Mouse (Mus musculus): ENCODE results near the gene C5ar2. TPM values are rescaled to one million over a fixed set of nuclear protein-coding genes. Genes with fewer than 3 reads are reported as not detected.
A peak's percentile ranks its signal among the peaks of the same experiment; 100 is the strongest.

Gene C5ar2
- polyA plus RNA-seq, 1 experiment from 2014 or later: 0.13 TPM

DNA sequence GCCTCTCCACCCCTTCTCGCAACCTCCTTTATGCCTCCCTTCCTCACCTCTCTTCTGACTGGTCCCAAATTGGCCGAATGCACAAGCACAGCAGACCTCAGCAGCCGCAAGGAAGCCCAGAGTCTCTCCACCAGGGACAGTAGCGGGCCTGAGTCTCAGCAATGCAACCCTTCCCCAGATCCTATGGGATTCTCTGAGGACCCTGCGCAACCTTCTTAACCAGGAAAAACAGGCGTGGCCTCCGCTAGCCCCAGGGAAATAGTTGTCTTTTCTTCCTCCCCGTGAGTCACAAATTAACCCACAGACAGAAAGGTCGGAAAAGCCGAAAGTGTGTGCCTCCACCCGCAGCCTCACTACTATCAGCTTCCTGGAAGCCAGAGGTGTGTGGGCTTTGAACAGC, 2.2 kb downstream of the C5ar2 start:
- no peak overlapping the region for H3K4me2 ChIP-seq (ENCODE audit: low read length)
- no peaks in the 10 kb centered on the region for H3K4me1 ChIP-seq (ENCODE audit: control insufficient read depth, insufficient read depth, low read depth, low read length)
- no peak overlapping the region for H3K27ac ChIP-seq (ENCODE audit: low read depth, low read length)
- H3K9ac ChIP-seq (ENCODE audit: low read depth, low read length): no peak overlapping the region
- no peak for ATAC-seq
- H3K27me3 ChIP-seq (replicated peaks; ENCODE audit: control insufficient read depth, insufficient read depth, low read length): no peaks in the 10 kb centered on the region
- H3K36me3 ChIP-seq (ENCODE audit: control insufficient read depth, insufficient read depth, low read length): no peaks in the 10 kb centered on the region
- 71% methylated on average over 11 of the region's 11 CpGs for WGBS
- H3K4me3 ChIP-seq (ENCODE audit: low read length): no peak overlapping the region
- no peaks in the 10 kb centered on the region for H3K9me3 ChIP-seq (ENCODE audit: control insufficient read depth, low read length)

DNA sequence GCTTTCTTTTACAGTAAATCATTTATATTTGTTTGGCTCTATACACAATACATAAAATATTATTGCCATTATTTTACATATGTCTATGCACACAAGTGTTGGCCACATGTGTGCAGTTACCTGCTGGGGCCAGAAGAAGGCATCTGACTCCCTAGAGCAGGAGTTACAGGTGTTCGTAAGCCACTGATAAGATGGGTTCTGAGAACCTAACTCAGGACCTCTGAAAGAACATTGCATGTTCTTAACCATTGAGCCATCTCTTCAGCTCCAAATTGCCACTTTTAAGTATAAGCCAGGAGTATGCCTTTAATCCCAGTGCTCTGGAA, 3.0 kb downstream of the C5ar2 start:
- Histone ChIP-seq H3K36me3 (ENCODE audit: control insufficient read depth, insufficient read depth, low read length) (no peaks in the 10 kb centered on the region), H3K4me1 (ENCODE audit: control insufficient read depth, insufficient read depth, low read depth, low read length) (no peaks in the 10 kb centered on the region), H3K27ac (ENCODE audit: low read depth, low read length) (no peak overlapping the region), H3K9me3 (ENCODE audit: control insufficient read depth, low read length) (no peaks in the 10 kb centered on the region), H3K4me3 (ENCODE audit: low read length) (no peak overlapping the region), H3K27me3 (replicated peaks; ENCODE audit: control insufficient read depth, insufficient read depth, low read length) (no peaks in the 10 kb centered on the region), H3K4me2 (ENCODE audit: low read length) (no peak overlapping the region), H3K9ac (ENCODE audit: low read depth, low read length) (no peak overlapping the region)
- no peak for ATAC-seq
- 93% methylated on average over 1 of the region's 1 CpGs for WGBS

DNA sequence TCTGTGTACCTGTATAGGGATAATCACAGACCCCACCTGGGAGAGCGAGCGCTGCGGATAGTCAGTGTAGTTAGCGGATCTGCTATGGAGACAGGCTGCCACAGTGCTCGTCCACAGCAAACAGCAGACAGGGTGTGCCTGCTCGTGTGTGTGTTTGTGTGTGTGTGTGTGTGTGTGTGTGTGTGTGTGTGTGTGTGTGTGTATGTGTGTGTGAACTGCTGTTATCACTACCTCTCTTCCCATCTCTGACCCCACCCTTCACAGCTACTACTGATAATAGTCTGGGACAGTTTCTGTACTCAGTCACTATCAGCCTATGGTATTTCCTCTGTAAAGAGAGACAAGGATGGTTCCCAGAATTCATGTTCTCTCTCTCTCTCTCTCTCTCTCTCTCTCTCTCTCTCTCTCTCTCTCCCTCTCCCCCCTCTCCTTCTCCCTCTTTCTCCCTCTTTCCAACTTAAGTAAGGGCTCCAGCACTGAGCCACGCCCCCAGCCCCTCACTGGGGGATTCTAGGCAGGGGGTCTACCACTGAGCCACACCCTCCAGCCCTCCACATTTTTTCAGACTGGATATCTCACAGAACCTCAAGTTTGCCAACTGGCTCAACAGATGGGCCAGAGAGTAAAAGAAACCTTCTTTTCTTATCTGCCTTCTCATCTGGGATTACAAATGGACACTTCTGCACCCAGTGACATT, 3.5 kb downstream of the C5ar2 start:
- no peak overlapping the region for H3K27ac ChIP-seq (ENCODE audit: low read depth, low read length)
- 76% methylated on average over 7 of the region's 7 CpGs for WGBS
- ATAC-seq: no peak
- no peak overlapping the region for H3K9ac ChIP-seq (ENCODE audit: low read depth, low read length)
- H3K36me3 ChIP-seq (ENCODE audit: control insufficient read depth, insufficient read depth, low read length): no peaks in the 10 kb centered on the region
- H3K4me2 ChIP-seq (ENCODE audit: low read length): no peak overlapping the region
- no peaks in the 10 kb centered on the region for H3K4me1 ChIP-seq (ENCODE audit: control insufficient read depth, insufficient read depth, low read depth, low read length)
- H3K27me3 ChIP-seq (replicated peaks; ENCODE audit: control insufficient read depth, insufficient read depth, low read length): no peaks in the 10 kb centered on the region
- no peak overlapping the region for H3K4me3 ChIP-seq (ENCODE audit: low read length)
- H3K9me3 ChIP-seq (ENCODE audit: control insufficient read depth, low read length): no peaks in the 10 kb centered on the region

DNA sequence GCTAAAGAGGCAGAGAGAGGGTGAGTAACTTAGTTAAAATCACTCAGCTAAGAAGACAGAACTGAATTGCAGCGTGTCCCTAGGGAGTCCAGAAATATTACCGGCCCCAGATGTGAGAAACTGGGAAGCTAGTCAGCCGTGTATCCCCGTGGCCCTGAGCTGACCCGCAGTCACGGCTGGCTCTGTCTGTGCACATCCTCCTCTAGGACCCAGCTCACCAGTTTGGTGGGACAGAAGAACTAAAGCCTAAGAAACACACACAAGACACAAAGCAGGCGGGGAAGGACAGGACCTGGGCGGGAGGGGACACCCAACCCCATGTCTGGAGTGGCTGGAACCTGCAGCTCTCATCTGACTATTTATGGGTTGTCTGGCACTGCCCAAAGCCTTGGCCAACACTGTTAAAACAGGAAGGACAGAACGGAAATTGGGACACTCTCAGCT, 4.4 kb downstream of the C5ar2 start:
- no peaks in the 10 kb centered on the region for H3K4me1 ChIP-seq (ENCODE audit: control insufficient read depth, insufficient read depth, low read depth, low read length)
- WGBS: 61% methylated on average over 9 of the region's 9 CpGs
- no peak for ATAC-seq
- H3K27me3 ChIP-seq (replicated peaks; ENCODE audit: control insufficient read depth, insufficient read depth, low read length): no peaks in the 10 kb centered on the region
- H3K27ac ChIP-seq (ENCODE audit: low read depth, low read length): no peak overlapping the region
- no peak overlapping the region for H3K9ac ChIP-seq (ENCODE audit: low read depth, low read length)
- H3K36me3 ChIP-seq (ENCODE audit: control insufficient read depth, insufficient read depth, low read length): no peaks in the 10 kb centered on the region
- no peaks in the 10 kb centered on the region for H3K9me3 ChIP-seq (ENCODE audit: control insufficient read depth, low read length)
- H3K4me2 ChIP-seq (ENCODE audit: low read length): no peak overlapping the region
- H3K4me3 ChIP-seq (ENCODE audit: low read length): no peak overlapping the region

DNA sequence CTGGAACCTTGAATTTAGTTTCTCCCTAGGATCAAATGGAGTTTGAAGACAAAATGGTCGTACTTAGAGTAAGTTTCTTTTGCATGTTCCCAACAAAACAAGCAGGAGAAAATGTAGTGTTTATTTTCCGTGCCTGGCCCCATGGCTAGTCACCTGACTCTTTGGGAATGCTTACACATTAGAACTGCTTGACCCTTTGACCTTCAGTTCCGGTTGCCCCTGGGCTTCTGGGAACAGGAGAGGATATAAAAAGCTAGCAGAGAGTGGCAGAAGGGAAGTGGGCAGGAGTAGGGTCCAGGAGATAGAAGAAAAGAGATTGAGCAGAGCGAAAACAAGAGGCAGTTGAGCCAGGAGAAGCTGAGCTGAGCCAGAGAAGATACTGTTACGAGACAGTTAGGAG, 14.1 kb downstream of the C5ar2 start:
- ATAC-seq: no peak
- H3K36me3 ChIP-seq (ENCODE audit: control insufficient read depth, insufficient read depth, low read length): no peaks in the 10 kb centered on the region
- H3K4me1 ChIP-seq (ENCODE audit: control insufficient read depth, insufficient read depth, low read depth, low read length): no peaks in the 10 kb centered on the region

DNA sequence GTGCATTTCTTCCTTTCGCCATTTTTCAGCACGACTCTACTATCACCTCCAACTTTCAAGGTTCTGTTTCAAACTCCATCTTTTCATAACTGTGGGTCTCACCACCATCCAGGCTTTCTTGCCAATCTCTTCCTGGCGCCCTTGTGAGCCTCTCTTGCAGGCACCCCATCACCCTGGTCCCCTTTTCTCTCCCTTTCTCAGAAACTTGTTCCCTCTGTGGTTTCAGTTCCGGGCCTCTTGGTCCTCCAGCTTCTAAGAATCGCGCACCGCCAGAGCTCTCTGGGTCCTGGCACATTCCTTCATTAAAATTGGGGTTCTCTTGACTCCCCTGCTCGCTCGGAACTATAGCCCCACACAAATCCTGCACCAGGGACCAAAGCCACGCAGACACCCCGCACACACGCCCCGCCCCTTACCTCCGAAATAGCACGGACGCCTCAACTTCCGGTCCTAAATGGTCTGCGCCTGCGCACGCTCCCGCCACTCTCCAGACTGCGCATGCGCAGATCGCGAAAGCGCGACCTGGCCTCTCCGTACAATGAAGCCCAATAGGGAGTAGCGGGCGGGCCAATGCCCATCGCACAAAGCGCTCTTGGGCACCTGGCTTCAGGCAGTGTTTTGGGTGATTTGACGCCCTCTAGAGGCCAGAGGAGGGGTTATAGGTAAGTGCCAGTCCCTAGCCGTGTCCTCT, 22.2 kb downstream of the C5ar2 start, which contains the start of gene Dhx34:
Gene Dhx34 (minus strand): TSS at position 456 of the 691 bp plus-strand sequence.
- Histone ChIP-seq H3K4me2 (ENCODE audit: low read length) (peak within 1 kb of the TSS; percentile 81), H3K9ac (ENCODE audit: low read depth, low read length) (peak within 1 kb of the TSS; percentile 78), H3K27me3 (replicated peaks; ENCODE audit: control insufficient read depth, insufficient read depth, low read length) (no peaks in the 10 kb centered on the region), H3K4me3 (ENCODE audit: low read length) (peak within 1 kb of the TSS; percentile 69), H3K36me3 (ENCODE audit: control insufficient read depth, insufficient read depth, low read length) (peaks cover 7% of the 10 kb centered on the region; the same call in 1 of the 2 replicates), H3K4me1 (ENCODE audit: control insufficient read depth, insufficient read depth, low read depth, low read length) (peaks cover 7% of the 10 kb centered on the region), H3K27ac (ENCODE audit: low read depth, low read length) (peak within 1 kb of the TSS; percentile 76), H3K9me3 (ENCODE audit: control insufficient read depth, low read length) (no peaks in the 10 kb centered on the region)
- ATAC-seq: peak; percentile 97
- WGBS: 1% methylated on average over 34 of the region's 34 CpGs

More for the DNA sequence above, 14.1 kb downstream of the C5ar2 start:
- no peak overlapping the region for H3K4me2 ChIP-seq (ENCODE audit: low read length)
- H3K27me3 ChIP-seq (replicated peaks; ENCODE audit: control insufficient read depth, insufficient read depth, low read length): no peaks in the 10 kb centered on the region
- 59% methylated on average over 5 of the region's 5 CpGs for WGBS
- no peak overlapping the region for H3K9ac ChIP-seq (ENCODE audit: low read depth, low read length)
- no peak overlapping the region for H3K4me3 ChIP-seq (ENCODE audit: low read length)
- no peaks in the 10 kb centered on the region for H3K9me3 ChIP-seq (ENCODE audit: control insufficient read depth, low read length)
- H3K27ac ChIP-seq (ENCODE audit: low read depth, low read length): no peak overlapping the region

DNA sequence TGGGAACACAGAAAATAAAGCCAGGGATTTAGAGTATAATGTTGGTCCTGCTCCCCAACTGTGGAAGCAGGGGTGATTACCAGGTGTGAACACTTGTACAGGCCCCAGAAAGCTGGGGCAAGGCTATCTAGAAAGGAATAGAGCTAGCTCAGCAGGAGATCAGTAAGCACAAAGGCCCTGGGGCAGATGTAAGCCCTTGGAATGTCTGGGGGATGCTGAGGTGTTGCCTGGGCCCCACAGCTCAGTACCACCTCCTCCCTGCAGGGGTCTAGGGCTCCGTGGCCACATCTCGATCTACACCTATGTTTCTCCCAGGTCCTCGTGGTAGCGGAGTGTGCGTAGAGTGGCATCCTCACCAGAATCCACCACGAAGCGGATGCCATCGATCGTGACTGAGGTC, 30.0 kb downstream of the C5ar2 start:
- H3K4me3 ChIP-seq (ENCODE audit: low read length): no peak overlapping the region
- no peak overlapping the region for H3K9ac ChIP-seq (ENCODE audit: low read depth, low read length)
- no peak overlapping the region for H3K4me2 ChIP-seq (ENCODE audit: low read length)
- peaks cover 31% of the 10 kb centered on the region for H3K36me3 ChIP-seq (ENCODE audit: control insufficient read depth, insufficient read depth, low read length)
- no peak overlapping the region for H3K27ac ChIP-seq (ENCODE audit: low read depth, low read length)
- no peak for ATAC-seq
- H3K4me1 ChIP-seq (ENCODE audit: control insufficient read depth, insufficient read depth, low read depth, low read length): no peaks in the 10 kb centered on the region
- 93% methylated on average over 9 of the region's 9 CpGs for WGBS
- H3K27me3 ChIP-seq (replicated peaks; ENCODE audit: control insufficient read depth, insufficient read depth, low read length): no peaks in the 10 kb centered on the region
- no peaks in the 10 kb centered on the region for H3K9me3 ChIP-seq (ENCODE audit: control insufficient read depth, low read length)

DNA sequence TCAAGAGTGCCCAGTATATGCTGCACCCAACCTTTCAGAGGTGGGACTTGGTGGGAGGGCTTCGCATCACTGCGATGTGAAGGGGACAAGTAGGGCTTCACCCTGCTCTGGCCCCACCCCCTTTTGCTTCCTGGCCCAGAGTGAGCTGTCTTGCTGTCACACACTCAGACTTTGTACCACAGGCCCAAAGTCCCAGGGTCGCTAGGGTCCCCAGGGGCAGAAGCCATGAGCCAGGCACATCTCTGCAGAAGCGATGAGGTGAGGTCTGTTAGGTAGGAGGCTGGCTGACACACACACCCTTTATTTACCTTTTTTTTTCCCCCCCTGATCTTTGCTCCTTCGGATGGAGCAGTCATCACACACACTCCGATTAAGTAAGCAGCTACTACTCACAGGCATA, 30.8 kb downstream of the C5ar2 start:
- Histone ChIP-seq H3K27ac (ENCODE audit: low read depth, low read length) (no peak overlapping the region), H3K36me3 (ENCODE audit: control insufficient read depth, insufficient read depth, low read length) (peaks cover 30% of the 10 kb centered on the region), H3K4me1 (ENCODE audit: control insufficient read depth, insufficient read depth, low read depth, low read length) (no peaks in the 10 kb centered on the region), H3K27me3 (replicated peaks; ENCODE audit: control insufficient read depth, insufficient read depth, low read length) (no peaks in the 10 kb centered on the region), H3K4me2 (ENCODE audit: low read length) (no peak overlapping the region), H3K9me3 (ENCODE audit: control insufficient read depth, low read length) (no peaks in the 10 kb centered on the region), H3K4me3 (ENCODE audit: low read length) (no peak overlapping the region), H3K9ac (ENCODE audit: low read depth, low read length) (no peak overlapping the region)
- WGBS: 86% methylated on average over 6 of the region's 6 CpGs
- ATAC-seq: no peak

DNA sequence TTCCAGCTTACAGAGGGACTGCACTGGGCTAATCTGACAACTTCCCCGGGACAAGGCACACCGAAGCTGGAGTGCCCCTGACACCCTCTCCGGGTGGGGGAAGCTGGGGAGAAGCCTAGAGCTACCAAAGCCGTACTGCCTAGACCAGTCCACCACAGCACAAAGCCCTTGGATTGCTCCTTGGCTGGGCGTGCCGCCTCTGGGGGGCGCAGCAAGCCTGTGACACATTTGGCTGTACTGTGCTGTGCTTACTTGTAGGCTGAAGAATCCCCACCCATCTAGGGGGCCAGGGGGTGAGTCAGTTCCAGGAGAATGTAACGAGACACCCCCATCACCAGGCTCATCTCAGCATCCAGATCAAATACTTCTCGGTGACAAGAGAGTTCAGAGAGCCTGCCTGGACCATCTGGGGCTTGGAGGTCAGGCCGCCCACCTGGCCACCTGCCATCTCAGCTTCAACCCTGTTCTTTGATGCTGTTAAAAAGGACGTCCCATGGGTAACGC, 33.0 kb downstream of the C5ar2 start:
- Histone ChIP-seq H3K9me3 (ENCODE audit: control insufficient read depth, low read length) (no peaks in the 10 kb centered on the region), H3K27ac (ENCODE audit: low read depth, low read length) (no peak overlapping the region), H3K9ac (ENCODE audit: low read depth, low read length) (no peak overlapping the region), H3K4me2 (ENCODE audit: low read length) (no peak overlapping the region), H3K4me3 (ENCODE audit: low read length) (no peak overlapping the region), H3K27me3 (replicated peaks; ENCODE audit: control insufficient read depth, insufficient read depth, low read length) (no peaks in the 10 kb centered on the region), H3K4me1 (ENCODE audit: control insufficient read depth, insufficient read depth, low read depth, low read length) (no peaks in the 10 kb centered on the region), H3K36me3 (ENCODE audit: control insufficient read depth, insufficient read depth, low read length) (peaks cover 23% of the 10 kb centered on the region)
- WGBS: 77% methylated on average over 12 of the region's 12 CpGs
- no peak for ATAC-seq

All from hindbrain, embryonic 16.5 days (tissue).